34 mouse cellular contexts compared by ENCODE assay signal in the genomic region with DNA sequence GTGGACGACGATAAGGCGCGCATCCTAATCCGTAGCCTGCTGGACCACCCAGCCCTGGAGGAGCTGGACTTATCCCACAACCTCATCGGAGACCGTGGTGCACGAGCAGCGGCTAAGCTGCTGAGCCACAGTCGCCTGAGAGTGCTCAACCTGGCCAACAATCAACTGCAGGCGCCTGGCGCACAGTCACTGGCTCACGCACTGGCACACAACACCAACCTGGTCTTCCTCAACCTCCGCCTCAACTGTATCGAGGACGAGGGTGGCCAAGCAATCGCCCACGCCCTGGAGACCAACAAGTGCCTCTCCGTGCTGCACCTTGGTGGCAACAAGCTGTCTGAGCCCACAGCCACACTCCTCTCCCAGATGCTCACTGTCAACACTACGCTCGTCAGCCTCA. TPM values are rescaled to one million over a fixed set of nuclear protein-coding genes. Genes with fewer than 3 reads are reported as not detected.
A peak's percentile ranks its signal among the peaks of the same experiment; 100 is the strongest.
DNase-seq lines count a peak whose midpoint lies in the region; ATAC-seq and TF ChIP-seq lines count a peak whose summit lies in the region.
"Had no signal": no experiment of that assay in that cellular context is flagged by ENCODE, and none has a peak within 500 bp of the region (broad histone marks: within the 10 kb centered on the region; RNA-seq: fewer than 3 reads in every experiment).

No protein-coding gene starts in this region.

- H3K4me1 ChIP-seq in cerebellum, adult 2 months (ENCODE audit: control insufficient read depth, insufficient read depth, low read length) = peaks cover 25% of the 10 kb centered on the region
- peaks cover 3% of the 10 kb centered on the region for H3K4me1 ChIP-seq in ES-Bruce4 (ENCODE audit: control insufficient read depth, insufficient read depth, low read length)
- H3K4me1 ChIP-seq in cortical plate, adult 2 months (ENCODE audit: control insufficient read depth, insufficient read depth, low read length) = peaks cover 11% of the 10 kb centered on the region
- H3K4me1 ChIP-seq in kidney, embryonic 15.5 days = peaks cover 9% of the 10 kb centered on the region
- H3K4me1 ChIP-seq: liver, embryonic 12.5 days had no signal

- intact Hi-C loops in left cerebral cortex, adult 2 months (cut with DNase I) = no loop called here
- intact Hi-C loops in left cerebral cortex, postnatal 4 days (cut with DNase I) = no loop called here

- peak; percentile 54 to 59 for DNase-seq in cerebellum, postnatal 10 days
- no peak for DNase-seq in cerebellum, adult 2 months
- DNase-seq in left cerebral cortex, adult 2 months (ENCODE audit: extremely low spot score in 1 of 2, low spot score in 2 of 2) = no peak
- no peak for DNase-seq in left cerebral cortex, postnatal 4 days
- DNase-seq: adrenal gland, adult 8-10 months; cerebellum, adult 11 months; forebrain, postnatal 0 days; gastrocnemius, postnatal 14 days; heart, adult 2 months; heart, postnatal 4 days; kidney, adult 8-10 months; kidney, postnatal 10 days; lung, adult 18-20 months; lung, postnatal 4 days; thymus, postnatal 25 days had no signal

- no peaks in the 10 kb centered on the region for H3K9me3 ChIP-seq in ES-Bruce4 (replicated peaks; ENCODE audit: control insufficient read depth, insufficient read depth, low read length, poor library complexity, severe bottlenecking)
- no peaks in the 10 kb centered on the region for H3K9me3 ChIP-seq in kidney, embryonic 15.5 days (replicated peaks)
- H3K9me3 ChIP-seq: embryonic facial prominence, embryonic 10.5 days; embryonic facial prominence, embryonic 15.5 days; forebrain, embryonic 12.5 days; hindbrain, embryonic 13.5 days; liver, embryonic 12.5 days; megakaryocyte, embryonic 14.5 days; midbrain, embryonic 12.5 days; neural tube, embryonic 12.5 days; stomach, embryonic 15.5 days had no signal

- no peak for TF ChIP-seq CTCF in cerebellum, adult 2 months (IDR thresholded peaks at IDR 0.05; ENCODE audit: borderline replicate concordance, insufficient read depth, low read depth, low read length)
- no peak for TF ChIP-seq CTCF in left cerebral cortex, adult 2 months (IDR thresholded peaks at IDR 0.05)
- no peak for TF ChIP-seq CTCF in ES-Bruce4 (IDR thresholded peaks at IDR 0.05; ENCODE audit: low read depth, low read length)
- no peak for TF ChIP-seq CTCF in cortical plate, adult 2 months (IDR thresholded peaks at IDR 0.05; ENCODE audit: extremely low read depth, insufficient read depth, low read length)

- no peak overlapping the region for H3K4me2 ChIP-seq in kidney, embryonic 15.5 days
- H3K4me2 ChIP-seq: embryonic facial prominence, embryonic 15.5 days; forebrain, embryonic 12.5 days; heart, embryonic 12.5 days; hindbrain, embryonic 13.5 days; liver, embryonic 12.5 days; midbrain, embryonic 12.5 days; neural tube, embryonic 12.5 days; stomach, embryonic 15.5 days had no signal

- H3K9ac ChIP-seq in ES-Bruce4 (ENCODE audit: low read depth, poor library complexity, severe bottlenecking) = no peak overlapping the region
- H3K9ac ChIP-seq in kidney, embryonic 15.5 days = no peak overlapping the region
- H3K9ac ChIP-seq: embryonic facial prominence, embryonic 15.5 days; forebrain, embryonic 12.5 days; forebrain, postnatal 0 days; heart, embryonic 12.5 days; hindbrain, embryonic 13.5 days; liver, embryonic 12.5 days; midbrain, embryonic 12.5 days; neural tube, embryonic 12.5 days; stomach, embryonic 15.5 days had no signal

- TF ChIP-seq EP300 in ES-Bruce4 (IDR thresholded peaks at IDR 0.05; ENCODE audit: insufficient read depth, low read depth, low read length) = no peak

- no peak overlapping the region for H3K27ac ChIP-seq in cerebellum, adult 2 months (ENCODE audit: insufficient read depth, low read length)
- H3K27ac ChIP-seq in left cerebral cortex, adult 2 months = peak overlapping the region; percentile 6; the same call in 1 of the 2 replicates
- H3K27ac ChIP-seq in ES-Bruce4 (ENCODE audit: insufficient read depth, low read length) = no peak overlapping the region
- H3K27ac ChIP-seq in cortical plate, adult 2 months (ENCODE audit: insufficient read depth, low read length) = peak overlapping the region; percentile 14; the same call in 1 of the 2 replicates
- no peak overlapping the region for H3K27ac ChIP-seq in kidney, embryonic 15.5 days
- H3K27ac ChIP-seq: embryonic facial prominence, embryonic 10.5 days; embryonic facial prominence, embryonic 15.5 days; forebrain, embryonic 12.5 days; heart, adult 2 months; hindbrain, embryonic 13.5 days; liver, embryonic 12.5 days; midbrain, embryonic 12.5 days; neural tube, embryonic 12.5 days; stomach, embryonic 15.5 days had no signal

- no peaks in the 10 kb centered on the region for H3K27me3 ChIP-seq in cerebellum, adult 2 months (ENCODE audit: control insufficient read depth, insufficient read depth, low read length)
- no peaks in the 10 kb centered on the region for H3K27me3 ChIP-seq in ES-Bruce4 (ENCODE audit: control insufficient read depth, insufficient read depth, low read length, poor library complexity, severe bottlenecking)
- H3K27me3 ChIP-seq in kidney, embryonic 15.5 days = peaks cover 96% of the 10 kb centered on the region

- no peaks in the 10 kb centered on the region for H3K36me3 ChIP-seq in ES-Bruce4 (ENCODE audit: control insufficient read depth, insufficient read depth, low read length, poor library complexity, severe bottlenecking)
- H3K36me3 ChIP-seq in kidney, embryonic 15.5 days = no peaks in the 10 kb centered on the region
- H3K36me3 ChIP-seq: embryonic facial prominence, embryonic 15.5 days; heart, embryonic 12.5 days; liver, embryonic 12.5 days; stomach, embryonic 15.5 days had no signal

- no peak overlapping the region for H3K4me3 ChIP-seq in cerebellum, adult 2 months (replicated peaks; ENCODE audit: insufficient read depth, low read depth, low read length)
- H3K4me3 ChIP-seq in left cerebral cortex, adult 2 months = no peak overlapping the region
- H3K4me3 ChIP-seq in ES-Bruce4 (ENCODE audit: low read depth, low read length) = peak overlapping the region; percentile 34
- H3K4me3 ChIP-seq in cortical plate, adult 2 months (ENCODE audit: insufficient read depth, low read length) = no peak overlapping the region
- H3K4me3 ChIP-seq in kidney, embryonic 15.5 days (replicated peaks) = no peak overlapping the region
- H3K4me3 ChIP-seq: embryonic facial prominence, embryonic 10.5 days; embryonic facial prominence, embryonic 15.5 days; forebrain, embryonic 12.5 days; heart, adult 2 months; heart, embryonic 12.5 days; hindbrain, embryonic 13.5 days; liver, embryonic 12.5 days; megakaryocyte, embryonic 14.5 days; midbrain, embryonic 12.5 days; myocyte; neural tube, embryonic 12.5 days; stomach, embryonic 15.5 days had no signal

- ATAC-seq in kidney, embryonic 15.5 days (replicated peaks; ENCODE audit: low FRiP score) = no peak
- ATAC-seq: forebrain, postnatal 0 days; intestine, embryonic 16.5 days; liver, embryonic 12.5 days; lung, postnatal 0 days had no signal

- 44% methylated on average over 21 of the region's 21 CpGs for WGBS in cerebellum, adult 2 months
- WGBS in kidney, embryonic 15.5 days = 79% methylated on average over 21 of the region's 21 CpGs

- no peak for TF ChIP-seq POLR2A in cerebellum, adult 2 months (IDR thresholded peaks at IDR 0.05; ENCODE audit: borderline replicate concordance, insufficient read depth, low read length)
- no peak for TF ChIP-seq POLR2A in ES-Bruce4 (IDR thresholded peaks at IDR 0.05; ENCODE audit: insufficient read depth, low read length)
- no peak for TF ChIP-seq POLR2A in cortical plate, adult 2 months (IDR thresholded peaks at IDR 0.05; ENCODE audit: extremely low read depth, insufficient read depth, low read length)

RNA-seq across cellular contexts. Expression of a gene that starts 9.8 kb away (rescaled TPM):
- polyA plus RNA-seq in cerebellum, adult 2 months (2012; rRNA removed) = 125 and 130 TPM in 2 replicates
- total RNA-seq in left cerebral cortex, adult 2 months (2021) = 100 to 1,000 TPM; 132 to 133 TPM
- total RNA-seq in left cerebral cortex, postnatal 4 days (2021) = 10 to 100 TPM; 90.3 to 92.2 TPM
- polyA plus RNA-seq in ES-Bruce4 (2011; ENCODE audit: insufficient read depth, insufficient read length, low read depth, missing spikeins) = 1.5 and 1.8 TPM in 2 replicates
- 85.7 and 94.1 TPM in 2 replicates for polyA plus RNA-seq in cortical plate, adult 2 months (2012; rRNA removed)
- 3.1 and 3.4 TPM in 2 replicates for polyA plus RNA-seq in kidney, embryonic 15.5 days (2015; fragmentation: Nextera tagmentation; extraction: Ambion mirVana)
- total RNA-seq: common myeloid progenitor, adult 5-6 weeks had no signal

RNA-seq across cellular contexts. Expression of a gene that starts 15.8 kb away (rescaled TPM):
- 12.5 and 13.5 TPM in 2 replicates for polyA plus RNA-seq in cerebellum, adult 2 months (2012; rRNA removed)
- 1 to 10 TPM; 2.3 to 2.4 TPM for total RNA-seq in left cerebral cortex, adult 2 months (2021)
- 1 to 10 TPM; 2.4 to 2.7 TPM for total RNA-seq in left cerebral cortex, postnatal 4 days (2021)
- 2.7 and 3.0 TPM in 2 replicates for polyA plus RNA-seq in ES-Bruce4 (2011; ENCODE audit: insufficient read depth, insufficient read length, low read depth, missing spikeins)
- polyA plus RNA-seq in cortical plate, adult 2 months (2012; rRNA removed) = 2.1 and 2.3 TPM in 2 replicates
- polyA plus RNA-seq in kidney, embryonic 15.5 days (2015; fragmentation: Nextera tagmentation; extraction: Ambion mirVana) = 5.3 and 5.7 TPM in 2 replicates

RNA-seq across cellular contexts. Expression of a gene that starts 16.4 kb away (rescaled TPM):
- 0.61 and 0.74 TPM in 2 replicates for polyA plus RNA-seq in cerebellum, adult 2 months (2012; rRNA removed)
- 1 to 10 TPM; 1.1 to 1.3 TPM for total RNA-seq in left cerebral cortex, adult 2 months (2021)
- under 1 TPM; 0.58 to 0.64 TPM for total RNA-seq in left cerebral cortex, postnatal 4 days (2021)
- not detected in 2 replicates for polyA plus RNA-seq in ES-Bruce4 (2011; ENCODE audit: insufficient read depth, insufficient read length, low read depth, missing spikeins)
- 3.4 and 3.7 TPM in 2 replicates for polyA plus RNA-seq in cortical plate, adult 2 months (2012; rRNA removed)
- polyA plus RNA-seq in kidney, embryonic 15.5 days (2015; fragmentation: Nextera tagmentation; extraction: Ambion mirVana) = 0.14 and 0.22 TPM in 2 replicates
- total RNA-seq: adrenal gland, adult 8-10 months; adrenal gland, postnatal 4 days; common myeloid progenitor, adult 5-6 weeks; gastrocnemius, postnatal 14 days; heart, adult 2 months; heart, postnatal 4 days had no signal
- polyA plus RNA-seq: heart, postnatal 0 days; myocyte had no signal

RNA-seq across cellular contexts. Expression of a gene that starts 24.0 kb away (rescaled TPM):
- 71.3 and 74.0 TPM in 2 replicates for polyA plus RNA-seq in cerebellum, adult 2 months (2012; rRNA removed)
- 10 to 100 TPM; 21.5 to 26.3 TPM for total RNA-seq in left cerebral cortex, adult 2 months (2021)
- total RNA-seq in left cerebral cortex, postnatal 4 days (2021) = 10 to 100 TPM; 39.2 to 40.2 TPM
- polyA plus RNA-seq in ES-Bruce4 (2011; ENCODE audit: insufficient read depth, insufficient read length, low read depth, missing spikeins) = 28.2 and 31.7 TPM in 2 replicates
- 52.4 and 52.6 TPM in 2 replicates for polyA plus RNA-seq in cortical plate, adult 2 months (2012; rRNA removed)
- polyA plus RNA-seq in kidney, embryonic 15.5 days (2015; fragmentation: Nextera tagmentation; extraction: Ambion mirVana) = 142 TPM in 2 replicates

RNA-seq across cellular contexts. Expression of a gene that starts 33.0 kb away (rescaled TPM):
- 43.9 and 44.3 TPM in 2 replicates for polyA plus RNA-seq in cerebellum, adult 2 months (2012; rRNA removed)
- 10 to 100 TPM; 27.2 to 29.1 TPM for total RNA-seq in left cerebral cortex, adult 2 months (2021)
- 10 to 100 TPM; 24.2 to 26.2 TPM for total RNA-seq in left cerebral cortex, postnatal 4 days (2021)
- polyA plus RNA-seq in ES-Bruce4 (2011; ENCODE audit: insufficient read depth, insufficient read length, low read depth, missing spikeins) = 18.1 and 19.0 TPM in 2 replicates
- polyA plus RNA-seq in cortical plate, adult 2 months (2012; rRNA removed) = 29.1 and 31.0 TPM in 2 replicates
- 21.7 and 24.6 TPM in 2 replicates for polyA plus RNA-seq in kidney, embryonic 15.5 days (2015; fragmentation: Nextera tagmentation; extraction: Ambion mirVana)

Comparison
In these comparisons a context has a peak if more than half of its experiments do, and no peak if none do; other contexts are left out.
1. DNase-seq: peak in cerebellum, postnatal 10 days (2 of 2); none in cerebellum, adult 2 months (0 of 2), left cerebral cortex, adult 2 months (0 of 2) and left cerebral cortex, postnatal 4 days (single experiment).
2. H3K27ac ChIP-seq: peak in left cerebral cortex, adult 2 months (single experiment) and cortical plate, adult 2 months (single experiment); none in cerebellum, adult 2 months (single experiment), ES-Bruce4 (single experiment) and kidney, embryonic 15.5 days (single experiment).
3. RNA of a gene that starts 9.8 kb away (polyA plus RNA-seq): 125 to 130 TPM in cerebellum, adult 2 months and 85.7 to 94.1 TPM in cortical plate, adult 2 months; 3.1 to 3.4 TPM in kidney, embryonic 15.5 days and 1.5 to 1.8 TPM in ES-Bruce4; every median in the first group is over 10 times any median in the second.